Mouse (Mus musculus) common myeloid progenitor, adult 5-6 weeks (primary cell): ENCODE measurements around the gene Cep83. TPM values are rescaled to one million over a fixed set of nuclear protein-coding genes. Genes with fewer than 3 reads are reported as not detected.
"Not testable (repeated sequence)": the region's sequence is repeated elsewhere in the genome, so short reads cannot be mapped to it uniquely, and the experiment has no call there.

Experiments
- ATAC-seq: replicated peaks from 2 replicates; pipeline ENCODE4 v1.8.0; 2016; ENCODE audit warnings: low read depth, mild to moderate bottlenecking, moderate TSS enrichment, inconsistent platforms; ENCODE audit not compliant: poor library complexity, severe bottlenecking
- total RNA-seq: library from RNA; stranded (forward); fragments of 200-1000, 187-1606 nt; gene quantifications from 2 replicates; pipeline ENCODE4 v1.2.3, GENCODE M21; 2017

The Cep83 gene
- 106 and 124 TPM in 2 replicates for total RNA-seq

GRCm38 (mm10) chr10:94688420-94689175, at the start of gene Cep83:
TSS of gene Cep83 (plus strand) at chr10:94688654.
- peak; percentile 79 for ATAC-seq

GRCm38 (mm10) chr10:94639281-94639680, 49.2 kb upstream of the Cep83 start:
- ATAC-seq = peak; percentile 82

- peak; percentile 80 for ATAC-seq
These were observed 48.4 kb upstream of the Cep83 start for GRCm38 (mm10) chr10:94640067-94640466.

GRCm38 (mm10) chr10:94664036-94664435, 24.4 kb upstream of the Cep83 start:
- no peak for ATAC-seq

- no peak for ATAC-seq
These were observed 24.0 kb upstream of the Cep83 start for GRCm38 (mm10) chr10:94664455-94664854.

- no peak for ATAC-seq
These were observed 20.3 kb upstream of the Cep83 start for GRCm38 (mm10) chr10:94668147-94668546.

GRCm38 (mm10) chr10:94687801-94688419, 544 bp upstream of the Cep83 start:
- ATAC-seq = peak; percentile 73

- no peak for ATAC-seq
These were observed 689 bp downstream of the Cep83 start for GRCm38 (mm10) chr10:94689176-94689510.

- ATAC-seq = peak; percentile 31
These were observed 1.9 kb downstream of the Cep83 start for GRCm38 (mm10) chr10:94690376-94690775.

GRCm38 (mm10) chr10:94692163-94692562, 3.7 kb downstream of the Cep83 start:
- no peak for ATAC-seq

GRCm38 (mm10) chr10:94705643-94706258, 17.3 kb downstream of the Cep83 start:
- 0 out of 2 replicates have a peak, but pooled peaks have one; percentile 39 for ATAC-seq

- no peak for ATAC-seq
These were observed 18.2 kb downstream of the Cep83 start for GRCm38 (mm10) chr10:94706695-94707094.

GRCm38 (mm10) chr10:94709622-94710319, 21.3 kb downstream of the Cep83 start:
- ATAC-seq = 0 out of 2 replicates have a peak, but pooled peaks have one; percentile 8

GRCm38 (mm10) chr10:94710320-94710695, 21.9 kb downstream of the Cep83 start:
- no peak for ATAC-seq

GRCm38 (mm10) chr10:94720300-94720699, 31.8 kb downstream of the Cep83 start:
- no peak for ATAC-seq

- not testable (repeated sequence) for ATAC-seq
These were observed 39.6 kb downstream of the Cep83 start for GRCm38 (mm10) chr10:94728053-94728452.

GRCm38 (mm10) chr10:94730445-94730844, 42.0 kb downstream of the Cep83 start:
- no peak for ATAC-seq

GRCm38 (mm10) chr10:94734829-94735228, 46.4 kb downstream of the Cep83 start:
- peak; percentile 45; the same call in 1 of the 2 replicates for ATAC-seq

GRCm38 (mm10) chr10:94740221-94740620, 51.8 kb downstream of the Cep83 start:
- ATAC-seq = 0 out of 2 replicates have a peak, but pooled peaks have one; percentile 18

GRCm38 (mm10) chr10:94741459-94741858, 53.0 kb downstream of the Cep83 start:
- no peak for ATAC-seq
